ENCODE assay signal across 8 mouse cellular contexts in genomic region chr11:49847071-49847810, GRCm38 (mm10). TPM values are rescaled to one million over a fixed set of nuclear protein-coding genes. Genes with fewer than 3 reads are reported as not detected.
DNase-seq lines count a peak whose midpoint lies in the region; ATAC-seq lines count a peak whose summit lies in the region.

No protein-coding gene starts in this region.

- no peaks in the 10 kb centered on the region for H3K9me3 ChIP-seq in embryonic facial prominence, embryonic 15.5 days (replicated peaks)
- no peaks in the 10 kb centered on the region for H3K9me3 ChIP-seq in intestine, embryonic 14.5 days (ENCODE audit: control insufficient read depth, low read length)
- no peaks in the 10 kb centered on the region for H3K9me3 ChIP-seq in lung, embryonic 15.5 days

- H3K4me1 ChIP-seq in embryonic facial prominence, embryonic 15.5 days, result peaks cover 21% of the 10 kb centered on the region
- peaks cover 19% of the 10 kb centered on the region for H3K4me1 ChIP-seq in intestine, embryonic 14.5 days (replicated peaks; ENCODE audit: control insufficient read depth, insufficient read depth, low read length)
- H3K4me1 ChIP-seq in lung, embryonic 15.5 days, result peaks cover 21% of the 10 kb centered on the region

- H3K27ac ChIP-seq in embryonic facial prominence, embryonic 15.5 days (replicated peaks), result peak overlapping the region; percentile 61
- H3K27ac ChIP-seq in intestine, embryonic 14.5 days (ENCODE audit: low read depth), result peak overlapping the region; percentile 63; the same call in 1 of the 2 replicates
- peak overlapping the region; percentile 91 for H3K27ac ChIP-seq in lung, embryonic 15.5 days

- no peak for ATAC-seq in embryonic facial prominence, embryonic 15.5 days (ENCODE audit: insufficient number of reproducible peaks, low FRiP score, low TSS enrichment, low read depth)
- no peak for ATAC-seq in intestine, embryonic 14.5 days (replicated peaks; ENCODE audit: low FRiP score, low TSS enrichment, low read depth)
- peak; percentile 5 for ATAC-seq in lung, embryonic 15.5 days (ENCODE audit: borderline replicate concordance, extremely low read depth, low FRiP score, low TSS enrichment)

- peak overlapping the region; percentile 82 for H3K4me2 ChIP-seq in embryonic facial prominence, embryonic 15.5 days (replicated peaks)
- H3K4me2 ChIP-seq in intestine, embryonic 14.5 days (ENCODE audit: low read length), result peak overlapping the region; percentile 56
- H3K4me2 ChIP-seq in lung, embryonic 15.5 days, result peak overlapping the region; percentile 64

- peak; percentile 15 for DNase-seq in kidney, adult 9 months
- DNase-seq in kidney, adult 11 months, result no peak
- DNase-seq in MEL-GATA-1-ER (ENCODE audit: extremely low read depth, low read depth), result peak; percentile 22
- DNase-seq in intestine, embryonic 14.5 days (ENCODE audit: low spot score), result peak; percentile 83
- DNase-seq in retina, embryonic 14.5 days (ENCODE audit: low spot score), result peak; percentile 60
- no peak for DNase-seq in layer of hippocampus, adult 9-10 months (ENCODE audit: low spot score)

- no peaks in the 10 kb centered on the region for H3K36me3 ChIP-seq in embryonic facial prominence, embryonic 15.5 days
- H3K36me3 ChIP-seq in intestine, embryonic 14.5 days (ENCODE audit: control insufficient read depth, insufficient read depth, low read length), result no peaks in the 10 kb centered on the region
- peaks cover 13% of the 10 kb centered on the region; the same call in 1 of the 2 replicates for H3K36me3 ChIP-seq in lung, embryonic 15.5 days

- H3K27me3 ChIP-seq in embryonic facial prominence, embryonic 15.5 days, result no peaks in the 10 kb centered on the region
- H3K27me3 ChIP-seq in intestine, embryonic 14.5 days (replicated peaks; ENCODE audit: control insufficient read depth, insufficient read depth, low read length), result no peaks in the 10 kb centered on the region
- no peaks in the 10 kb centered on the region for H3K27me3 ChIP-seq in lung, embryonic 15.5 days

- 9% methylated on average over 29 of the region's 29 CpGs for WGBS in embryonic facial prominence, embryonic 15.5 days
- WGBS in intestine, embryonic 14.5 days, result 10% methylated on average over 24 of the region's 29 CpGs
- WGBS in lung, embryonic 15.5 days, result 8% methylated on average over 29 of the region's 29 CpGs

- peak overlapping the region; percentile 81 for H3K9ac ChIP-seq in embryonic facial prominence, embryonic 15.5 days
- H3K9ac ChIP-seq in intestine, embryonic 14.5 days (ENCODE audit: low read length), result peak overlapping the region; percentile 78
- H3K9ac ChIP-seq in lung, embryonic 15.5 days, result peak overlapping the region; percentile 80

- H3K4me3 ChIP-seq in embryonic facial prominence, embryonic 15.5 days (replicated peaks), result peak overlapping the region; percentile 70
- H3K4me3 ChIP-seq in intestine, embryonic 14.5 days (ENCODE audit: low read depth, low read length), result peak overlapping the region; percentile 62
- peak overlapping the region; percentile 70 for H3K4me3 ChIP-seq in lung, embryonic 15.5 days

RNA-seq across cellular contexts. Expression of gene Mapk9, which starts 0.7 kb away (rescaled TPM):
- 31.5 and 34.0 TPM in 2 replicates for polyA plus RNA-seq in embryonic facial prominence, embryonic 15.5 days (2015; fragmentation: Nextera tagmentation; extraction: Ambion mirVana)
- polyA plus RNA-seq in intestine, embryonic 14.5 days (2014; fragmentation: Nextera tagmentation; extraction: Ambion mirVana), result 32.2 and 33.4 TPM in 2 replicates
- polyA plus RNA-seq in lung, embryonic 15.5 days (2015; fragmentation: Nextera tagmentation; extraction: Ambion mirVana), result 36.1 and 38.8 TPM in 2 replicates

RNA-seq across cellular contexts. Expression of gene Gfpt2, which starts 53.3 kb away (rescaled TPM):
- polyA plus RNA-seq in embryonic facial prominence, embryonic 15.5 days (2015; fragmentation: Nextera tagmentation; extraction: Ambion mirVana), result 23.8 and 23.9 TPM in 2 replicates
- 7.0 and 7.7 TPM in 2 replicates for polyA plus RNA-seq in intestine, embryonic 14.5 days (2014; fragmentation: Nextera tagmentation; extraction: Ambion mirVana)
- 10.3 and 10.6 TPM in 2 replicates for polyA plus RNA-seq in lung, embryonic 15.5 days (2015; fragmentation: Nextera tagmentation; extraction: Ambion mirVana)

RNA-seq across cellular contexts. Expression of gene Rasgef1c, which starts 54.4 kb away (rescaled TPM):
- polyA plus RNA-seq in embryonic facial prominence, embryonic 15.5 days (2015; fragmentation: Nextera tagmentation; extraction: Ambion mirVana), result 0.99 and 1.2 TPM in 2 replicates
- 0.28 and 0.46 TPM in 2 replicates for polyA plus RNA-seq in intestine, embryonic 14.5 days (2014; fragmentation: Nextera tagmentation; extraction: Ambion mirVana)
- 0.09 and 0.15 TPM in 2 replicates for polyA plus RNA-seq in lung, embryonic 15.5 days (2015; fragmentation: Nextera tagmentation; extraction: Ambion mirVana)

Comparison
In these comparisons a context has a peak if more than half of its experiments do, and no peak if none do; other contexts are left out.
1. DNase-seq: peak in kidney, adult 9 months (single experiment), MEL-GATA-1-ER (single experiment), intestine, embryonic 14.5 days (single experiment) and retina, embryonic 14.5 days (single experiment); none in kidney, adult 11 months (single experiment) and layer of hippocampus, adult 9-10 months (single experiment).
2. Peak in every context shown above with its lines, with median percentiles within 50 percentile points of each other: H3K27ac ChIP-seq, H3K4me2 ChIP-seq, H3K4me3 ChIP-seq and H3K9ac ChIP-seq.